Mouse (Mus musculus) gastrocnemius, postnatal 36 days (tissue): ENCODE results near the gene Rap1gap2. TPM values are rescaled to one million over a fixed set of nuclear protein-coding genes. Genes with fewer than 3 reads are reported as not detected.

ENCODE experiments used
- DNase-seq, 2 experiments: peaks; one replicate each; pipeline ENCODE4 v3.0.0; 2022
- intact Hi-C: fragments of 180-260 bp; cut with DNase I; formaldehyde crosslinking; loops from one replicate; pipeline ENCODE4 v1.15.1; 2025
- total RNA-seq, 2 experiments: library from RNA; stranded (reverse); gene quantifications; 2 replicates each; pipeline ENCODE4 v1.2.3; 2021

The Rap1gap2 gene
- total RNA-seq, 2 experiments from 2014 or later, result 9.7 to 12.4 TPM

- intact Hi-C loops, result loop anchor here (10.0 kb wide), 1 partner anchor 1567 kb away; no protein-coding TSS in a partner anchor
- no peak for DNase-seq
These were observed 218.8 kb downstream of the Rap1gap2 start for GRCm38 (mm10) chr11:74391899-74392298.

- intact Hi-C loops, result no loop called here
- DNase-seq, result no peak
These were observed 223.5 kb downstream of the Rap1gap2 start for GRCm38 (mm10) chr11:74387203-74387602.

DNA sequence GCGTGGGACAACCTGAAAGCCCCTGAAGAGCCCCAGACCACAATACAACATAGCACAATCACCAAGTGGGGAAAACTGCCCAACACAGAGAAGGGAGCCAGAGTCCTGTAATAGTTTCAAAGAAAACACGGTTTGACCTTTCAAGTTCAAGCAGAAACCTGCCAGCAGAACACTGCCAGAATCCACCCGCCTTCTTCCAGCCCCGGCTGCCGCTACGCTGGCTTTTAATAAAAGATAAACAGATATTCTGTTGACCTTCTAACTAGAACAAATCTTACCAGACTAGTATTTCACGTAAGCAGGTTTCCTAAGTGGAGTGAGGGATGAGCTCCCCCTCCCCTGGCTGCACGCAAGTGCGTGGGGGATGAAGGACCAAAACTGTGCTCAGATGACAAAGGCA is 225.0 kb downstream of the Rap1gap2 start:
- intact Hi-C loops, result no loop called here
- DNase-seq, result no peak

DNA sequence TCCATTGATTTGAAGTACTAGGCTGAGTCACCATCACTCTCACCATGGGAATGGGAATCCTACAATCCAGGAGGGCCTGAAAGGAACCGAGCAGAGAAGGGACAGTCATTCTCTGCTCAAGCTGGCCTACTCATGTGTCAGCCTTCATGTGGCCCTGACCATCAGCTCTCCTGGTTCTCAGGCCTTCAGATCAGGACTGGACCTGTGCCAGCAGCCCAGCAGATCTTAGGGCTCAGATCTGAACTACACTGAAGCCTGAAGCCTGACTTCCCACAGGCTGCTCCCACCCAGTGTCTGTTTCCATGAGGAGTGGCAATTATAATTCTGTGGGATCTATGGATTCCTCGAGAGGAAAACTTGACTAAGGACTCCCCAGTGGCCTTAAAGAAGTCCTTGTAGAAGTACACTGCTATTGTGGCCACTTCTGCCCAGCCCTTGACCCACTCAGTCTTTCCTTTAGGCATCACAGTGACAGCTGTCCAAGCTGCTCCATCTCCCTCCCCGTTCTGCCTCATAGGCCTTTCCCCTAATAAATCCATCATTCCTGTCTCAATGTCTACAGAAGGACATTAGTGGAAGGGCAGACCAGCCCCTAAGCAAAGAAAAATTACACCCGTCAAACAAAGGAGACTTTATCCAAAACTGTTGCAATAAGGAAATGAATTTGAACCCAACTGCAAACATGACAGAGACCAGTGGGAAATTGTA is 231.4 kb downstream of the Rap1gap2 start:
- no peak for DNase-seq
- intact Hi-C loops, result loop anchor here (5.0 kb wide), 1 partner anchor 168 kb away; no protein-coding TSS in a partner anchor

DNA sequence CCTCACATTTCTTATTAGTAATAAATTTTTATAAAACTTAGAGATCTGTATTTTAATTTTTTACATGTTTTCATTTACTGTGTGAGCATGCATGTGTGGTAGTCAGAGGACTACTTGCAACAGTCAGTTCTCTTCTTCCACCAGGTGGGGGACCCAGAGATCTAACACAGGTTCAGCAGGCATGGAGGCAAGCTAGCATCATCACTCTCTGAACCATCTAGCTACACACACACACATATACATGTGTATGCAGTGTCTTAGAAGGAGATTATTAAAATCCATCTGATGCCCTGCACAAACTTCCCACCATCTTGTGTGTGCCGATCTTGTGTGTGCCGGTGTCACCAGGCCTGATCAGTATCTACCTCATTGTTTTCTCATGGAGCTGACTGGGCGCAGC is 233.9 kb downstream of the Rap1gap2 start:
- peak in 1 of 2 experiments; percentile 31 for DNase-seq
- intact Hi-C loops, result loop anchor here (2.0 to 5.0 kb wide), 2 partner anchors 150 to 170 kb away; no protein-coding TSS in a partner anchor

GRCm38 (mm10) chr11:74371393-74372100 is 239.2 kb downstream of the Rap1gap2 start:
- intact Hi-C loops, result no loop called here
- DNase-seq, result peak; percentile 38 to 70

DNA sequence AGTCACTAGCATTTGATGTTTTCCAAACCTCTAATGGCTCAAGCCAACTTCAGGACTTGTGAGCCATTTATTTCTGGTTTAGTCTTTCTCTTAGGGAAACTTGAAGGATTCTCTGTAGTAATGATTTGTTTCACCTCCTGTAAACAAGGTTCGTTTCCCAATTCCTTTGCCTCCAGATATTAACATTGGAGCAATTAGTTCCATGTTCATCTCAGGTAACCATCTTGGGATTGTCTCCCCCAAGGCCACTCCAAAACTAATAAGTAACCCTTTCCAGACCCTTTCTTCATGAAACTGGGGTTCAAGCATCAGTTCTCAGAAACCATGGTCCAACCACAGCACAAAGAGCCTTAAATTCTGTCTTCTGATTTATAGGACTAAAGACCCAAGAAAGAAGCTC is 248.9 kb downstream of the Rap1gap2 start, which contains the start of gene Olfr412:
TSS of gene Olfr412 (plus strand) at position 301 of the 400 bp plus-strand sequence.
- DNase-seq, result no peak
- intact Hi-C loops, result no loop called here

DNA sequence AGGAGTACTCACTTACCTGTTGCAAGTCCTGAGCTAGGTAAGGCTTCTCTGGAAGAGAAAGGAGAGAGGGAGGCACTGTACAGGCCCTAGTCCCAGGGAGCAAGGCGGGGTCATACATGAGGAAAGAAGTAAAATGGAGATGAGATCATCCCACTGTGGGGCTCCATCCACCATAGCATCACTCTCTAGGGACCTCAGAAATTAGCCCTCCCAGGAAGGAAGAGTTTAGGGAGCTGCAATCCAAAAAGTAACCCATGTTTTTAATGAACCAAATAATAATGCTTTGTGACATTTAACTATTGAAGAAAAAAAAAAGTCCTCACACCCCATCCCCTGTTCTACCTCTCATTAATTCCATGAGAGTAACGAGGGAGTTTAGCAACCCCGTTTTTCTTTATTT is 258.2 kb downstream of the Rap1gap2 start, which contains the start of gene Olfr411:
TSS of gene Olfr411 (minus strand) at position 101 of the 400 bp plus-strand sequence.
- intact Hi-C loops, result no loop called here
- DNase-seq, result no peak

DNA sequence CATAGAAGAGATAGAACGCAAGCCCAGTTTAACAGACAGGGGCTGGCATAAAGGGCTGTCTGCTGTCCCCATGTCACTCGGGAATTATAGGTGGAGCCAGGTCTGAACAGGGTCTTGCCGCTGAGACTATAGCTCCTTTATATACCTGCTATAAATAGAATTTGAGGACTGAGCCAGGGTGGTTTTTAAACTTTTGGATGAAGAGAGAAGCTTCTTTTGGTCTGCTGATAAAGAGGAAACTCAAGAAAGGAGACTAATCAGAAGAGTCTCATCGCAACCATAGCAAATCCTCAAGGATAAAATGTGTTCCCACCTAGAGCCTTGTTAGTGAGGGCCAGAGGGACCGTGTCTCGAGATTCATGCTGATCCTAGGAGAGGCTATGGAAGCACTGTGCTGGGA is 272.8 kb downstream of the Rap1gap2 start, which contains the start of gene Olfr410:
TSS of gene Olfr410 (minus strand) at position 101 of the 400 bp plus-strand sequence.
- no peak for DNase-seq
- intact Hi-C loops, result no loop called here

Other genes with a start within 250 kb of the Rap1gap2 start
- not detected for gene Olfr412, start 248.8 kb downstream of the Rap1gap2 start, total RNA-seq
- gene Ccdc92b, start 8.7 kb upstream of the Rap1gap2 start, total RNA-seq, result under 1 TPM; 0.05 to 0.10 TPM
- 10 to 100 TPM; 88.1 to 96.6 TPM for gene Cluh, start 38.6 kb upstream of the Rap1gap2 start, total RNA-seq
- 100 to 1,000 TPM; 108 to 109 TPM for gene Pafah1b1, start 113.8 kb upstream of the Rap1gap2 start, total RNA-seq
- gene Mettl16, start 159.9 kb upstream of the Rap1gap2 start, total RNA-seq, result 10 to 100 TPM in 1 of 2 experiments, 1 to 10 TPM in 1; 8.5 to 10.3 TPM
- gene Mnt, start 220.0 kb upstream of the Rap1gap2 start, total RNA-seq, result 1 to 10 TPM; 6.4 to 7.1 TPM